Mouse (Mus musculus) adrenal gland, adult 2 months (tissue): Measurements from ENCODE around the gene Tmbim1. TPM values are rescaled to one million over a fixed set of nuclear protein-coding genes. Genes with fewer than 3 reads are reported as not detected.
"Not testable (repeated sequence)": the region's sequence is repeated elsewhere in the genome, so short reads cannot be mapped to it uniquely, and the experiment has no call there.

Experiments used
- DNase-seq: peaks from one replicate; pipeline ENCODE4 v3.0.0; 2021
- polyA plus RNA-seq: library from polyadenylated mRNA; depleted of rRNA; stranded (reverse); fragments of >200 nt; gene quantifications from 2 replicates; pipeline ENCODE4 v1.2.3, GENCODE M21; 2012
- total RNA-seq, 2 experiments: library from RNA; stranded (reverse); gene quantifications; 2 replicates each; pipeline ENCODE4 v1.2.3; 2021

Gene Tmbim1
- total and polyA plus RNA-seq, 3 experiments: 98.3 to 834 (median 115) TPM

DNA sequence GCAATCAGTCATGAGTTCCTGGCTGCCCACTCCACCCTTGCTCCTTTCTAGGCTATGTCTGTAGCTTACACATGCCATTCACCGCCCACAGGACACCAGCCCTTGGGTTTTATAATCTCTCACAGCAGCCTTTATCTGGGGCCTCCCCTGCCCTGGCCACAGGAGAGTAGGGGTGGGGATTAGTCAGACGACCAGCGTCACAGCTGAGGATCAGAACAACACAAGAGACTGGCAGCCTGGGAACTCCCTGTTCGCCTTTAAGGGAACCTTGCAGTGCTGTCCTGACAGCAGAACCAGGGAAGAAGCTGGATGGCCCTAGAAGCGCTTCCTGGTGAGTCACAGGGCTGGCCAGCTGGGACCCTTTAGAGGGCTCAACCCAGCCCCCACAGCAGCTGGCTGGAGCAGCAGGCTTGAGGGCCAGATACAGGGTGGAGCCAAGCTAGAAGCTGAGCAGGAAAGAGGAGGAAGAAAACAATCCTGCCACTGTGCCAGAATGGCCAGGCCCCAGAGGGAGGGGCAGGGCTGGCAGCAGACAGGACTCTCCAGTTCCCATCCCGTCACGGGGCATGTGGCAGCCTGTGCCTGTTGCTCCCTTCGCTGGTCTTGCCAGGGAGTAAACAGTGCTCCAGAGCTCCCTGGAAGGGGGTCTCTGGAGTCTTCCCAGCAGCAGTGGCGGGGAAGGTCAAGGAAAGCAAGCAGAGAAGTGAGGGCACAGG, 9.8 kb downstream of the Tmbim1 start:
- DNase-seq: peak; percentile 95

DNA sequence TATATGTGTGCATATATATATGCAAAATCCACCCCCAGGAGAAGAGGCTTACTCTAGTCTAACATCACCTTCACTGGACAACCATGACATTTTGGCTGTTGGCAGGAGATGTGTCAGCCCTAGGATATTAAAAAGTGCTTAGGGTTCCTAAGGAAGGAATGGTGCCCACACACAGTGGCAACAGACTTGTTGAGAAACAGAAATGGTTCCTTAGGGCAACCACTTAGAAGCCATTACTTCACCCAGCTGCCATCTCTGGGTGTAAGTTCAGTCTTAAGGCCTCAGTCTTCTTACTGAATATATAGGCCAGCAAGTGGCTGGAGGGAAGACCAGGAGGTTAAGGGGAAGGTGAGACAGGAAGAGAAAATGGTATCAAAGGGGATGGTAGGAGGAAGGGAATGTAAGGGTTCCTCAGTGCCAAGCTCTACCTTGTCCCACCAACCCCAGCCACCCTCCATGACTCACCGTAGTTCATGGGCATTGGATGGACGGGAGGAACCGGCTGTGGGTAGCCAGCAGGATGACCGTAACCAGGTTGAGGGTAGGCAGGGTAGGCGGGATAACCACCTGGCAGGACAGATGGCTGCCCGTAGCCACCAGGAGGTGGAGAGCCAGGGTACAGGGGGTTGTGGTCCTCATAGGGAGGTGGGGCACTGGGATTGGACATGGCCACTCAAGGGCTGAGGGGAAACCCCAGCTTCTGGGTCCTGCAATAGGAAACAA, 10.5 kb downstream of the Tmbim1 start:
- peak; percentile 52 for DNase-seq

DNA sequence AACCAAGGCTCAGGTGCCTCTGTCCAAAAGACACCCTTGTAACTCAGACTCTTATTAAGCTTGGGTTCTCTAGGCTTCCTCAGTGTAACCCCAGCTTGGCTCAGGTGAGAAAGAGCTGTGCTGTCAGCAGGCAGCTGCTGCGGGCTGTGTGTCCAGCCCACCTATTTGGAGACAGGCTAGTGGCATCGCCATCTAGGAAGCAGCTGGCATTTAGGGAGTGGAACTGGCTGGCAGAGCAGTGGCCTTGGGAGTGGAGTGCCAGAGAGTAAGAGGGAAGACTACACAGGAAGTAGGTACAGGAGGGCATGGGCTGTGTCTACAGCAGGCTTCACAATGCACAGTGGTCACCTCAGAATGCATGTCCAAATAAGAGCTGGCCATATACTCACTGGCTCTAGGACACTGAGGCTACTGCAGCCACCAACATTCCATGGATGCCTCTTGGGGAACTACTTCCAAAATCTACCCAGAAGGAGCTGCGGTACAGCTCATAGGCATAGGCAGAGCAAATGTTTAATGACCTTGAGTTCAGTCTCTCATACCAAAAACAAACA, 11.3 kb downstream of the Tmbim1 start:
- DNase-seq: peak; percentile 65

DNA sequence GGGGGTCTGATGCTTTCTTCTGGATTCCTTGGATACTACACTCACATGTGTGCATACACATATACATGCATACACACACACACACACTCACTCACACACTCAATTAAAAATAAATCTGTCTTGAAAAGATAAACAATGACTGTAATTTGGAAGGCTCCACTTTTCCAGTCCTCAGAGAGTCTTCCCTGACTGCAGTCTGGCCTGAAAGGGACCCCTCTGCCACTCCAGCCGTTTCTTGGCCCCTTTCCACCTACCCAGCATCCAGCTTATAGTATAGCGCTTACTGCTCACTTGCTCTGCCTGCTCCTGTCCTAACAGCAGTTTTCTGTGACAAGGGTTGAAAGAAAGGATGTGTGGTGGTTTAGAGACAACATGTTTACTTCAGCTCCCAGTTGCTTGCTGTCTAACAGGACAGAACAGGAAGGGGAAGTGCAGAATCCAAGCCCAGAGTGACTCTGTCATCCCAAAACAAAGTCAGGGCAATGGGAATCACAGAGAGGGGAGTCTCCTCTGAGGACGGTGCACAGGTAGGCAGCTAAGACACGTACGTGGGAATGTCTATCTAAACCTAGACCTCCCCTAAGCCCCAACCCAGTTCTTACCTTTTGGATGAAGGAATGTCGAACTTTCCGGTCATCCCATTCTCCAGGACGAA, 12.0 kb downstream of the Tmbim1 start:
- no peak for DNase-seq

DNA sequence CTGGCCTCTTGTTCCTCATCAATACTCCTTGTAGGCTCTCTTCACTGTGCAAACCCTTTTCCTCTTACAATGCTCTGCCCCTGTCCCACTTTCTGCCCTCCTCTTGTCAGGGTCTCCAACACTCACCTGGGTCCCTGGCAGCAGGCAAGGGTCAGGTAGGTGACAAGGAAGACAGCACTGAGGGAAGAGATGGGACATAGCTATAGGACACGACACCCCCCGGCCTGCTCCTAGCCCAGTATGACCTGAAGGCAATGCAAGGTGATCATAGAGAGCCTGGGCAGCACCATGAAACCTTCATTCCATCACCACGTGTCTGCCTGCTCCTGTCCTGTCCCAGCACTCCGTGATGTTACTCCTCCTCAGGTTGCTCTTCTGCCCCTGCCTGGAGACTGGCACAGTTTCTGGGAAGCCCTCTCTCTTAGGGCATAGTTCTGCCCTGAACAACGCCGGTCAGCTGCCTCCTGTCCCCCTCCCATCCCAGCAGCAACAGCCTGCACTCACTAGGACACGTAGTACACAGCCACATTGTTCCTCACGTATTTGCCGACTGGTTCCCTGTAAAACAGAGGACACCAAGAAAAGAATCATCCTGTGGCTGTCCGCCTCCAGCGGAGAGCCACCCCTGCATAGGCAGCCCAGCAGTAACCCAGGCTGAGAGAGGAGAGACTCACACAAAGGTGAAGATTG, 12.9 kb downstream of the Tmbim1 start:
- no peak for DNase-seq

DNA sequence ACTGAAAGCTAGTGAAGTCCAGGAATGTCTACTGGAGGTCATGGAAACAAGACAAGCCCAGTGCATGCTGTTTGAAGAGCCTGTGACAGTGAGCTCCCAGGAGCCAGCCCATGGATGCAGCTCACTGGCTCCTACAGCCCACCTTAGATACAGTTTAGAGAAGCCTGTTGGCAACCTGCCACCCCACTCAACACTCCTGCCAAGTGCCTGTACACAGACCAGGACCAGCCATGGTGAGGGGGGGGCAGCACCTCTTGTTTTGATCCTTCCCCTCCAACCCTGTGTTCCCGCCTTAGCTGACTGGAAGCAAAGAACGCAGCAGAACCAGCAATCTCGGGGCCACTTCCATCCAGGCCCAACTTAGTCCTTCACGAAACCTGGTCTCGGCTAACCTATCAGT, 15.3 kb downstream of the Tmbim1 start:
- DNase-seq: no peak

DNA sequence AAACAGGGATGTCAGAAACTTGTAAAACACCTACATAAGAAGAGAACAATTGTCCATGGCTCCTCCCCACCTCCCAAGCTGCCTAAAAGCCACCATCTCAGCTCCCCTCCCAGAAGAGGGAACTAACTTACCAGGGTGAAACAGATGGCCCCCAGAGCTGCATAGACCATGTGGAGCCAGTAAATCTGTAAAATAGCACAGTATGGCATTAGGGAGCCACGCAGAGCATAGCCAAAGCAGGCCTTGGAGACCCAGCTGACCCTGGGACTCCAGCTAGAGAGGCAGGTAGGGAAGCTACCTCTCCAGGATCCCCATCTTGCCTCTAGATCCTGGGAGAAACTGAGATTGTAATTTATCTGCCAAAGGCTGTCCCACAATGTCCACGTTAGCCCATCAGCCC, 15.7 kb downstream of the Tmbim1 start:
- DNase-seq: no peak

DNA sequence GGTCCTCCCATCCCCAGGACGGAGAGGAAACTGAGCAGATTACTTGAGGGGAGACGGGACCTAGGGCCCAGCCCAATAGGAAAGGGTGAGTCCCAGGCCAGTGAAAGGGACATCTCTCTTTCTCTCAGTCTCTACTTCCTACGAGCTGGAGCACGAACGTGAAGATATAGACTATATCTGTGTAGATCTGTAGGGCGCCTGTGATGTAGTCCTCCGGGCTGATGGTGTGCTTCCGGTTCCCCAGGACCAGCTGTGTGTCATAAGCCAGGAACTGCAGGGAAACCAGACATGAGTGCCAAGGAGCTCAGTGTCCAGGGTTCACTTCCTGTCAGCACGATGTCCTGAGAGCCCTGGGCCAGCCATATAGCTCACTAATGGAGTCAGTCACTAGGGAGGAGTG, 16.2 kb downstream of the Tmbim1 start:
- DNase-seq: no peak

DNA sequence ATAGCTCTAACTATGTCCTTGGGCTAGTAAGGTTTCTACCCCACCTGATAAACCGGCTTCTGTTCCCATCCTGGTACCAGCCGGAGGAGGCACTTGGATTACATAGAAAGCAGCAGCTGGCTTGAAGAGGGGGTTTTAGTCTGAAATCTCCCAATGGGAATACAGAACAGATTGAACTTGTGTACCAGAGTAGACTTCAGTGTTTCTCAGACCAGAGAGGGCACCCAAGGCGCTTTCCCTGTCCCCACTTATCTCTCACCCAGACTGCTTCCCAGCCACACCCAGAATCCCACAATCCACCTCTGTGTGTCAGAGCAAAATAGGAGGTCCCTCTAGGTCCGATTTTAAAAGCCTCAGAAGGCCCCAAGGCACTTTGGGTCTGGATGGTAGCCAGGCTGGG, 17.1 kb downstream of the Tmbim1 start:
- no peak for DNase-seq

DNA sequence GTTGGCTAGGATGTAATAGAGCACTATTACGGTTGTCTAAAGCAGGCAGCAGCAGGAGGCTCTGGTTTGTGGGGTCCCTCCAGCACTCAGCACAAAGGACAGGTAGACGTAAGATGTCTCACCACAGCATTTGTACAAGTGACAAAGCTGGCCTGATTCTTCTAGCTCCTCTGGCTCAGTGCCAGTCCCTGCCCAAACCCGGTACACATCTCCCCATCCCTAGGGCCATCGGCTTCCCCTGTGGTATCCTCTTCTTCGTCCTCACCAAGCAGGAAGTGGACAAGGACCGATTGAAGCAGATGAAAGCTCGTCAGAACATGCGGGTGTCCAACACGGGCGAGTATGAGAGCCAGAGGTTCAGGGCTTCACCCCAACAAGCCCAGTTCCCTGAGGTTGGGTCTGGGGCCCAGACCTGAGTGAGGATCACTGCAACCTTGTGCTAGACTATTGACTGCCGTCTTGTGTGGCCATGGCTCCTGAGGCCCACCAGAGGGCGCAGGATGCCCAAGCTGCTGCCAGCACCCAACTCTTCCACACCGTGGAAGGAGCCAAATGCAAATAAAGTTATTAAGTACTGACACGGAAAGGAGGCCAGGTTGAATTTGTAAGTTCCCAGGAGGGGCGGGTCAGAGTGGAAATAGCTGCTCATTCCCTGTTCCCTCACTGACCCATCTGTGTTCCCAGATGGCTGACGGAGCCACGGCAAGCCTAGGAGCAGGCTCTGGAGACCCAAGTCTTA, 18.4 kb downstream of the Tmbim1 start:
- not testable (repeated sequence) for DNase-seq

DNA sequence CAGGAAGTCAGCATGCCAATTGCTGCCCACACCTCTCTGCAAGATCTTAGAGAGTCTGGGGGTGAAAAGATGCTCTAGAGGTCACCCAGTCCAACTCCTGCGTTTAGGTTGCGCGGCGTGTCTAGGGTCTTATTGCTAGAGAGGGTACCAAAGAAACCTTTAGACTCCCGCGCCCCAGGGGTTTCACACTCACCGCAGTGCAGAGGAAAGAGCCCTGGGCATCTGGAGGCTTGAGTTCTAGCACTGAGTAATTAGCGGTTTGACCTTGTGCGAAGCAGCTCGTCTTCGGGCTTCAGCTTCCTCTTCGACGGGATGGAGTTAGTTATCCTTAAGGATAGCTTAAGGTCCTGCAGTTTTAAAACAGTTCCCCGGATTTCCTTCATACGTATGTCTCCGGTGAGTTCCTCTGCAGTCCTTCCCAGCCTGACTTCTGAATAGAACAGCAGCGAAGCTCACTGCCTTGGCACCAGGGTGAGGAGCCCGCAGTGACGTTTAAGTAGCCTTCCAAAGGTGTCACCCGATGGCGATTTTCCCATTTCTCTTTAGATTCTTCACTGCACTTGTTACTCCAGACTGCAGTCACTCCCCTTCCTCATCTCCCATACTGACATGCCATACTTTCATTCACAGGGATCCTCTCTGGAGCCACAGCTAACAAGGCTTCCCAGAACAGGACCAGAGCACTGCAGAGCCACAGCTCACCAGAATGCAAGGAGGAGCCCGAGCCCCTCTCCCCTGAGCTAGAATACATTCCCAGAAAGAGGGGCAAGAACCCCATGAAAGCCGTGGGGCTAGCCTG, 20.0 kb downstream of the Tmbim1 start:
- DNase-seq: no peak

DNA sequence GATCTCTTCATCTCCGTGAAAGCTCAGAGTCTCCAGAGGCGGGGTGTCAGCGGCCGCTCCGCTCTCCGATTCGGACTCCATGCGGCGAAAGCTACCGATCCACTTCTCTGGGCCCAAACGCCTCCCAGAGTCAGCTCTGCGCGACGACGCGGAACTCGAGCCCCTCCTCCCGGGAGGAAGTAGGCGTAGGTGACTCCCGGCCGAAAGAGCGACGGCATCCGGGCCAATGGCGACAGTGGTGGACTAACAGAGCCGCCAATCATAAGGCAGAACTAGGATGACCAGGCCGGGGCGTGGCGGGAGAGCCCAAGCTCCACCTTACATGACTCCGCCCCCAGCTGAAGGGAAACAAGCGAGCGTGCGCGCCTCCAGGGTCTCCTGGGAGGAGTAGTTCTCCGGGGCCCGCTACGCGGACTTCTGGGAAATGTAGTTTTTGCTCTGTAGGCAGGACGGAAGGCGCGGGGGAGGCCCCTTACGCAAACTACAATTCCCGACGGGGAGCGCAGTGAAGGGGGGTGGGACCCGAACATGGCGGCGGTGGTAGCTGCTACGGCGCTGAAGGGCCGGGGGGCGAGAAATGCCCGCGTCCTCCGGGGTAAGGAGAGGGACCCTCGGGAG, 20.8 kb downstream of the Tmbim1 start, which contains the start of the genes Aamp and Pnkd:
Gene Aamp, minus strand, starts transcription at position 196 of the 618 bp plus-strand sequence.
Gene Pnkd, plus strand, starts transcription at position 388 of the 618 bp plus-strand sequence.
- peak; percentile 100 for DNase-seq

DNA sequence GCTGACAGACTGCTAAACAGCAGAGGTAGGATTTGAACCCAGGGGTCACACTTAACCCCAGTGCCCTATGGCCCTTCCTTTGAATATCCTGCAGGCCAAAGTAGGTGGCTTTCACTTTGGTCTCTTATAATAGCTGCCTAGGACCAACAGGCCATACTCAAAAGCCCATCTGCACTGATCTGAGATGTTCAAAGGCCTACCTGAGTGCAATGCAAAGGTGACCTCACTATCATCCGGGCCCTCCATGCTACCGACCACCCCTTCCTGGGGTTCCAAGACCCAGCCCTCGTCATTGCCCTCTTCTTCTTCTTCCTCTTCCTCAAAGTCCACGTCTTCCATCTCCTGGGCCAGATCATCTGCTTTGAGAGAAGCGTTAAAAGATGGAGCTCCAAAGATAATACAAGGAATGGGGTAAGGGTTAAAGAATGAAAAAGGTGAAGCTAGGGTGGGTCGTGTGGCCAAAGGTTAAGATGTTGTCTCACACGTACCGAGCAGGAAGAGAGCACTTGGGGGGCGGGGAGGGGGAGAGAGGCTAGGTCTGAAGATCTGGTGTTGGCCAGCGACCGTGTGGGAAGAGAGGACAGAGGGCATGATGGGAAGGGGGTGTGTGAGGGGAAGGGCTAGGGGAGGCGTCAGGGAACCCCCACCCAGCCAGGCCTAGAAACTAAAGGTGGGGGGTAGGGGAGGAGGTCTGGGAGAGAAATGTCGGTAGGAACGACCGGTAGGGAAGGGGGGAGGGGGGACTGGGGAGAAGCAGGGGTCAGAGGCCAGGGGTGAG, 21.5 kb downstream of the Tmbim1 start:
- peak; percentile 80 for DNase-seq

DNA sequence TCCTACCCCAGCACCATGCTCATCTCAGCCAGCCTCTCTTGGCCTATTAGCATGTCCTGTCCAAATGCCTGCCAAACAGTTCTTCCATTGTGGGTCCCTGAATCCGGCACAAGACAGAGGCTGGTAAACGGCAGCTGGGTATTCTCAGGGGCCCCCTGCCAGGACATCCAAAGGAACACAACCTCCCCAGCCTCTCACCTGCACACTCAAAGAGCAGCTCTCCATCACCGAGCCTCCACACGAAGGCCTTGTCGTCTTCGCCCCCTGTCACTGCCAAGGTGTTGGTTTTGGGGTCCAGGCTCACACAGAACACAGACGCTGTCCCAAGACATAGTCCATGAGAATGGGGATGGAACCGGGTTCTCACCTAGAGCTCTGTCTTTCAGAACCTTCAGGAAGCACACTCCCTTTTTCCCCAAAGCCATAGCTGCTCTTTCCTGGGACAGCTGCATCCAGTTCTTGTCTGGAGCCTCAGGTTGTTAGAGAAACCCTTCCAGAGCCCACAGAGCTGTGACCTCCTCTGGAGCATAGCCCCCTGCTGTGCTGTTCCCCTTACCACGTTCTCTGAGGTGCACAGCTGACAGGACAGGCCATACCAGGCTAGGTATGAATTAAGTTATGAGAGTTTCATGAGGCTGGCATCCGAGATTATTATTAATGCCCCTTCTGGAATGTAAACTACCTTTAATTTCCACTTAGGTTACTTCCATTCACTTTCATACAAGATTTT, 22.4 kb downstream of the Tmbim1 start:
- no peak for DNase-seq

DNA sequence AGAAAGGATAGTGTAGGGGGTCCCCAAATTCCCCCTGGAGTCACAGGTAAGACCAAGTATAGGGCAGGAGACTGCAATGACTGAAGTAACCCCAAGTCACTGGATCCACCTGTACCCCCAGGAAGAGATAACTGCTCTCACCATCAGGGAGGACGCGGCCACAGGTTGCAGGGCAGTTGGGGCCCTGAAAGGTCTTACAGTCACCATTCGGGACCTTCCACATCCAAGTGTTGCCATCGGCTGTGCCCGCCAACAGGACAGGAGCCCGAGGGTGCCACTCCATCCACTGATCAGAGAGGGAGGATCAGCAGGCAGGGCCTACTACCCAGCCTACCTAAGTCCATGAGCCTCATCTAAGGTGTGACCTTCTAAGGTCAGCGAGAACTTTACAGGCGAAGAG, 23.5 kb downstream of the Tmbim1 start:
- DNase-seq: no peak

DNA sequence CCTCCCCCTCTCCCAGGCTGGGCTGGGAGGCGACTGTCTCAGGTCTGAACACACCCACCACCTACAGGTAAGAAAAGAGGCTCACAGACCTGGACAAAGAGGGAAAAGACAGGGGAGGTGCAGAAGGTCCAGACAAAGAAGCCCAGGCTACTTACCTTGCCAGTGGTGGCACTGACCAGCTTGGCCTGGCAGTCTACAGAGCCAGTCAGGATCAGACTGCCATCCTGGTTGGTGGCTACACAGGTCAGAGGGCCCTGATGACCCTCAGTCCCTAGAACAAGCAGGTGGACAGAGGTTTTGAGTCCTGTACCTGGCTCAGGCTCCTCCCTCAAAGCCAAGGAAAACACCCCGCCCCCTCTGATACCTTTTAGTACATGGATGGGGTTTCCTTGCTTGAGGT, 24.1 kb downstream of the Tmbim1 start:
- no peak for DNase-seq

DNA sequence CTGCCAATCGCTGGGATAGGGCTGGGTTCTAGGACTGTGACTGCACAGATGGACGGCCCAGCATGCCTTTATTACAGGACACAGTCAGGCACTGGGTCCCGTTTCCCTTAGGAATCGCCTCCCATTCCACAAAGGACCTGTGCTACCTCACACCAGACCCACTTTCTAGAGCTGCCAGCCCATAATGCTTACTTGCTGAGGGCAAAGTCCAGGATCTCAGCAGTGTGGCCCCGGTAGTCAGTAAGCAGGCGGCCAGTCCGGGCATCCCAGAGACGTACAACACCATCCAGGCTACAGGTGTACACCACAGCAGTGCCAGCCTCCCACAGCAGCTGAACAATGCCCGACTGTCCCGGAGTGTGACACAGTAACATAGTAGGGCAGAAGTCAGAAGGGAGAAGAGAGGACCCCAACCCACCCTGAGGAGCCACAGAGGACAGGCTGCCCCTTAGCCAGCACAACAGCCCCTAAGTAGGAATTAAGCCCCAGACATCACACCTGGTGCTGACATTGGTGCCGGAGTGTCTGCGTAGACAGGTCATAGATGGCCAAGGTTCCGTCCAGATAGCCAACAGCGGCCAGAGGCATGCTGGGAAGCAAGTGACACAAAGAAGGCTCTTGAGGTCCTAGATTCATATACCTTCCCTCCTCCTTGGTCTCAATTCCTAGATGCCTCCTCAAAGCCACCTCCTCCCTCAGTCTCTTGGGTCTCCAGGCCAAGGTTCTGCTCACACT, 24.7 kb downstream of the Tmbim1 start:
- DNase-seq: no peak

DNA sequence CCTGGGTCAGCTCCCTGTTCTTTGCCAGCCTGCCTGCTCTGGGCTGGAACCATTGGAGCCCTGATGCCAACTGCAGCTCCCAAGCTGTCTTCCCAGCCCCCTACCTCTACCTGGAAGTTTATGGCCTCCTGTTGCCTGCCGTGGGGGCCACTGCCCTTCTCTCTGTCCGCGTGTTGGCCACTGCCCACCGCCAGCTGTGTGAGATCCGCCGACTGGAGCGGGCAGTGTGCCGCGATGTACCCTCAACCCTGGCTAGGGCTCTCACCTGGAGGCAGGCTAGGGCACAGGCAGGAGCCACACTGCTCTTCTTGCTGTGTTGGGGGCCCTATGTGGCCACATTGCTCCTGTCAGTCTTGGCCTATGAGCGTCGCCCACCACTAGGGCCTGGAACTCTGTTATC, 26.4 kb downstream of the Tmbim1 start:
- no peak for DNase-seq
